Mouse (Mus musculus): ENCODE results near the gene Lrrc27.

Gene Lrrc27

DNA sequence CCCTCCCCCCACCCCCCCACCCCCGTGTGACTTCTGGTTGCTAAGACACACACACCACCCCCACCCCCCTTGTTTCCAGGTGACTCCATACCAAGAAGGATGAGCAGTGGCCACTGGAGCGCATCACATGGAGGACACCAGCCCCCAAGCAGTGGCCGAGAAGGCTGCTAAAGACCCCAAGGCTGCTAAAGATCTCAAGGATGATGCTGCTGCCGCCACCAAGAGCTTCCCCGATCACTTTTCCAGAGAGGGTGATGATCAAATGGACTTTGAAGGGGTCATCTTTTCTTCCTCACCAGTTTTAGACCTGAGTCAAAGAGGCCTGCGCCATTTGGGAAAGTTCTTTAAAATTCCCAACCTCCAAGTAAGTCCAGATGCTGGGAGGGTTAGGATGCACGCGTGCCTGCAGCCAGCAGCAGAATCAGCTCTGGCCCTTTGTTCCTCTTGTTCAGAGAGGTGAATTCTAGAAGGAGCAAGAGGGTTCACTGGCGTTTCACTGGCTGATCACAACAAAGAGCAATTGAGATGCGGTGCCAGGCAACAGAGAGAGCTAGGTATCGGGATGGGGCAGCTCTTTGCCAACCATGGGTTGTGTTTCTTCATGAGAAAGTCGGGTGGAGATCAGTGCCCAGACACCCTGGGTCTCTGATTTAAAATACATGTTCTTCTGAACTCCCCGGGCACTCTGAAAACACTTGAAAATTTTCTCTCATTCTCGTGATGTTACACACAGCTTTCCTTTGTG, 2.0 kb downstream of the Lrrc27 start:
- no peak for DNase-seq (ENCODE audit: low read depth, low spot score)

DNA sequence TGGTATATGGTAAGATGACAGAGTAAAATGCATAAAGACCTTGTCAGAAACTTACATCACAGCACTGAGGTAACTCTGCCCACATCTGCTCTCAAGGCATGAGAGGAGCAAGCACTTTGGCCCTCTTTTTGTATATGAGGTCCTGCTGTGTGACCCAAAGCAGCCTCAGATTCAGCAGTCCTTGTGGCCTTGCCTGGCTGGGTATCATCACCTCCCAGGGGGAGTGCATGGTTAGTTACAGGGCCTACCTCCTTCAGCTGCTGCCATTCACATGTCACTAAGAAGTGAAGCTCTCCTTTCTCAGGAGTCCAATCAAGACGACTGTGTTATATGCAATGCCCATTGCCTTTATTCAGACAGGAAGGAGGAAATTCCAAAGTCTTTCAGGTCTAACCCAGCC, 2.7 kb downstream of the Lrrc27 start:
- DNase-seq (ENCODE audit: low read depth, low spot score), result no peak

DNA sequence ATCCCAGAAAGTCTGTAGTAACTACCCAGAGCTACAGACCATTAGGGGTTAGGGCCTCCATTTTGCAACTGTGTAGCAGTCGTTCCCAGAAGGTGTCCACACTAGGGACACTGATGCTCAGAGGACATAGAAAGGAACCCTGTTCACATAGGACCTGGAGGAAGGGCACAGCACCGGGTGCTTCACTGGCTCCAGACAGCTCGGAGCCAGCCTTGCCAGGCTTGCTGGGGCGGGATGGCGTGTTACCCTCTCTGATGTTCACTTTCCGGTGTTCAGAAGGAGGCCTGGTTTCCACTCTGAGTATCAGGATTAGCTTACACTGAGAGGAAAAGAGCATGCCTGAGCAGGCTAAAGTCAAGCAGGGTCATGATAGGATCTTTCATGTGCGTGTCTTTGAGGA, 3.2 kb downstream of the Lrrc27 start:
- no peak for DNase-seq (ENCODE audit: low read depth, low spot score)

DNA sequence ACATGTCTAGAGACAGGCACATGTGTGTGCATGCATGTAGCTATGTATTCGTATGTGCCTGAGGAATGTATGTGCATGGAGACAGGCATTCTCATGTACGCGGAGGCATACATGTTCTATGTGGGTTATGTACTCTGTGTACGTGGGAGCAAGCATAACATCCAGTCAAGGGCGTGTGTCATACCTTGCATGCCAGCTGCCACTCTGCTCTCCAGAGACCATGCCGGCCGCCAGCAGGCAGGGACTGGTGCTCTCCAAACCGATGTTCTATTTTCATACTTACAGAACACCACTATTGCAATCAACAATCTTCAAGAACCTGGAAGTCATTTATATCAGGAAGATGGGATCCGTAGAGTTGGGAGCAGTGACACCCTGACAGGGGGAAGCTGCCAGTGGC, 3.7 kb downstream of the Lrrc27 start:
- no peak for DNase-seq (ENCODE audit: low read depth, low spot score)

DNA sequence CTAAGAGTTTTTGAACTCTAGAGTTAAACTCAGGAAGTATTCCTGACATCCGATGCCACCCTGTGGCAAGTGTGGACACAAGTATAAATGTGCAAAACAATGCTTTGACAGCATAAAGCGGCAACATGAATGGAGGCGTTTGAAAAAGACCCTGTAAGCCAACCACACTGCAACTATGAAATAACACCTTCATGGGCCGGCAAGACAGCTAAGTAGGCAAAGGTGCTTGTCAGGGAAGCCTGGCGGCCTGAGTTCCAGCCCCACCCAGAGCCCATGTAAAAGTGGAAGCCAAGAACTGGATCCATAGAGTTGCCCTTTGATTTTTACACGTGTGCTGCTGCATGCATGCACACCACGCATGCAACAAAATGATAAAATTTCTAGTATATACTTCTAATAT, 4.3 kb downstream of the Lrrc27 start:
- no peak for DNase-seq (ENCODE audit: low read depth, low spot score)

DNA sequence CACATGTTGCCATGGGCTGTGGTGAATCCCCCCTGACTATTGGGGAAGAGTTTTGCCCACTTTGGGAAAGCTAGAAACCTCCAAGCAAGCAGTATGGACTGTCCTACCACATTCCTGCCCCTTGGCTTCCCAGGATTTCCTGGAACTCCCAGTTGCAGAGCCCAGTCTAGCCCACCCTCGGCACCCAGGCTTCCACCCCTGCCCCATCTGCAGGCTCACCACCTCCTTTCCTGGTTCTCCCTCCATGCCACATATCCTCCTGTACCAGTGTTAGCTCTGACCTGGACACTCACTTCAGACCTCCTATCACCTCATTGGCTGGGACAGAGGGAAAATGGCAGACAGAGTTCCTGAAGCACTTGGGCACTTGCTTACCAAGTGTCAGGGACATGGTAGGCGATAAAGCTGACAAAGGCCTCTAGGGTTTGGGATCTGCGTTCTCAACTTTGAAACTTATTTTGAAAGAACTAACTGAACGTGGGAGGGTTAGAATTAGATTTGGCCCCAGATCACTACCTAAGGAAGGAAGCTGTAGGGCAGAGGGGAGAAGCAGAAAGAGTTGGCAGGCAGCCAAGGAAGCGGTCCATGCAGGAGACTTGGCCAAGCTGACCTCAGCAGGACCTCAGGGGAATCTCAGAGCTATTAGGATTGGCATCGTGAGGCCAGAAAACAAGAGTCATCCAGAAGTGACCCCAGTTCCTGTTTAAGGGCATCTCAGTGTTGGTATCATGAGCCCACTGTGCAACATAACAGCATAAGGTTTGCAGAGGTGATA, 6.0 kb downstream of the Lrrc27 start:
- DNase-seq (ENCODE audit: low read depth, low spot score), result no peak

DNA sequence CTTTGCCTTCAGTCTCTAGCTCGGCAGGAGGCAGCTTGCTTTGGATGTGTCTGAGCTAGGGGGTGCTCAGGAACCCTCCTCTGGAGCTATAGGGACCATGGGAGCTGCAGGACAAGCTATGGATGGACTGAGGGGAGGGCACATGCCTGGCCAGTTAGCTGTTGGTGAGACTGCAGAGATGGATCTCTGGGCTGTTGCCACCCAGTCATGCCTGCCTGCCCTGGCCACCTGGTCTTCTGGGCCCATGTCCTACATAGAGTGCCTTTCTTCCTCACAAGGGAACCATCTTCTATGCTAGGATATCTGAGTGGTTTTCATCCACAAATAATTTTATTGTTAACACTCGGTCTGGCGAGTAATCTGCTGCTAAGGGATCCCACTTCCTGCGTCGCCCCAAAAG, 6.7 kb downstream of the Lrrc27 start:
- no peak for DNase-seq (ENCODE audit: low read depth, low spot score)

DNA sequence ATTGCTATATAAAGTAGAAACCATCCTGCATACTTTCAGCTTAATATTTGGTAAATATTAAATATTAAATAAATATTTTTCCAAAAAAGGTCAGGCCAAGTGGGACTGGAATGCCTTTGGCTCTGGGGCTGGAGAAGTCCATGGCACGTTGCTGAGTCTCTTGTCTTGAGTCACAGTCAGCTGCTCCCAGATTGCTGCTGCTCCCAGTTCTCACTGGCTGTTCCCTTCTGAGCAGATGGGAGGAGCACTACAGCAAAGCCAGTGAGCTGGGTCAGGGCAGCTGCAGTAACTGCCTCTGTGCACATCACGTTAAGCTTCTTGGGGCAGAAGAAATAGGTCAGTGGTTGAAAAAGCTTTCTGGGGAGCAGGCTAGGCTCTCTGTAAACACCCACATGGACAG, 7.5 kb downstream of the Lrrc27 start:
- no peak for DNase-seq (ENCODE audit: low read depth, low spot score)

DNA sequence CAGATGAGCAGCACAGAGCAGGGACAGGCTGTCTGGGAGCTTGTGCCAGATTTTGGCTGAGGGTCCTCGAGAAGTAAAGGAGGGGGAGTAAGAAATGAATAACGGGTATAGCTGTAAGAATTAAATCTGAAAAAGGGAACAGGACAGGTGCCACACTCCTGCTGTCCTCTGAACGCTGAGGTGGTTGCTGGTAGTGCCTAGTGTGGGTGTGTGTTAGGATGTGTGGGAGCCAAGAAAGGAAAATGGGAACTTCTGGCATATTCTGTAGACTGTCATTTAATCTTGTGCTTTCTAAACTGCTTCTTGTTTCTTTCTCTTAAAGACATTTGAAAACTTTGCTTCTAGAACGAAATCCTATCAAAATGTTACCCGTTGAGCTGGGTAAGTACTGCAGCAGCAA, 8.3 kb downstream of the Lrrc27 start:
- DNase-seq (ENCODE audit: low read depth, low spot score), result no peak

DNA sequence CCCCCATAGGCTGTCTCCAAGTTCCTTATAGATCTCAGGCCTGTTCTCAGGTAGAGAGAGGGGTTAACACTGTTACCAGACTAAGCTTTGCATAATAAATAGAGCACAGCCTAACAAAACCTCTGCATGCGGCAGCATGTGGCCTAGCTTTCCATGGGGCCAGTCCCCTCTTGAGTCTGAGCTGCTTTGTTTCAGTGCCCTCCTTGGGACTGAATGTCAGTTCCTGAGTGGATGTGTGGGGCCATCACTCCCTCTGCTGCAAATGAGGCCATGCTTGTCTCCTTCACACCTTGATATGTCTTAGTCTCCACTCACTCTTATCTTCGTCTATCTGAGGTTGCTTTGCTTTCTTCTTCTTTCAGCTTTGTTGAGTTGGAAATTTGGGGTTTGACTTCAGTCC, 9.1 kb downstream of the Lrrc27 start:
- no peak for DNase-seq (ENCODE audit: low read depth, low spot score)

DNA sequence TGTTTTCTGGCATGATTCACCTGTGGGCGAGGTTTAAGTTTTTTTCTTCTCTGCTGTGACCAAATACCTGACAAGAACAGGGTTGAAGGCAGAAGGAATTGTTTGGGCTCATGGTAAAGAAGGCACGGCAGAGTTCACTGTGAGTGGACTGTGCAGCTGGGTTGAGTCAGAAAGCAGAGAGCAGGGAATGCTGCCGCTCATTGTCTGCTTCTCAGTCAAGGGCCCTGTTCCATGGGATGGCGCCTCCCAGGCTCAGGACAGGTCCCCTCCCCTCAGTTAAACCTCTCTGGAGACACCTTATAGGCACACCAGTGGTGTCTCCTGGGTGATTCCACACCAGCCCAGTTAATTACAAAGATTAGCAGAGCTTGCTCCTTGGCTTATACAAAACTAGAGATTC, 9.6 kb downstream of the Lrrc27 start:
- DNase-seq (ENCODE audit: low read depth, low spot score), result no peak

DNA sequence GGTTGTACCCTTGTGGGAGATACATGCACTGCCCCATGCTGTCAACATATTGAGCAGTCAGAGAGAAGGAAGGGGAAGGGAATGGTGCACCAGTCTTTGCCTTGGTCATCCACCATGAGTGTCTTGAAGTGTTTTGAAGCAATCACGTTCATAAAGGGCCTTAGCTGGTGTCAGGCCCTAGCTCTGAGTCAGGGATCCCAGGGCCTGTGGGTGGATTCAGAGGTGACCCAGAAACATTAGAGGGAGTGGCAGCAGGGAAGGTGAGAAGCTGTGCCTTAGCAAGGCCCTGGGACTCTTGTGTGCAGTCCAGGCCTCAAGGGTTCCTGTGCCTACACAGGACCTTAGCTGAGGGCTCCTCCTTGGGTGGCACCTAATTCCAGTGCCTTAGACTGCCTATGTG, 11.3 kb downstream of the Lrrc27 start:
- DNase-seq (ENCODE audit: low read depth, low spot score), result no peak

DNA sequence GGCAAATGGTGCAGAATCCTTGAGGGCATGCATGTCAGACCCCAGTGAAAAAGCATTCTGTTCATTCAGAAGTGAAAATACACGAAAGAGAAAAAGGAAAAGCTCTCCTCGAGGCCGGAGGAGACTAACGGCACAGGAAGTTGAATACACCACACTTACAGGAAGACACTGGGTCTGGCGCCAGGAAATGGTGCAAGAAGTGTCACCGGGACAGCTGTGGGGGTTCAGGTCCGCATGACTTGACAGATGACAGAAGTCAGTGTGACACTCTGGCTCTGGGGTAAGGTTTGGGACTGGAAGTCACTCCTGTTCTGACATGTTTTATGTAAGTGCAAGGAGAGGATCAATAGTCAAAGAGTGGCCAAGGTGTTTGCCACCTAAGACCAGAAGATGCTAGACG, 11.9 kb downstream of the Lrrc27 start:
- DNase-seq (ENCODE audit: low read depth, low spot score), result peak; percentile 67

DNA sequence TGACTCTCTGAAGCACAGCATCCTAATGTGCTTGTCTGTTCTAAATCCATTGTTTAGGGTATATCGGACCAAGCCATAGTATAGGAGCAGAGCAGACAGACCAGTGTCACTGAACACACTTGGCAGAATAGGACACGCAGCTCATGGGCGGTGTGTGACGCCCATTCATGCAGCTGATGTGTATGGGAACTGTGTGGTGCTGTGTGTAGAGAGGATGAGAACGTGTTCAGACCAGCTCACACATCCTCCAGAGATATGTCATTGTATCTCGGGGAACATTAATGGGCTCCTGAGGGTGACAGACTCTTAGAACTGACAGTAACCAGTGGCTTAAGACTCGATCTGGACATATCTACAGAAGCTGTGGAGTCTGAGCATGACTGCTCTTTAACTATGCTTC, 13.6 kb downstream of the Lrrc27 start:
- DNase-seq (ENCODE audit: low read depth, low spot score), result no peak

DNA sequence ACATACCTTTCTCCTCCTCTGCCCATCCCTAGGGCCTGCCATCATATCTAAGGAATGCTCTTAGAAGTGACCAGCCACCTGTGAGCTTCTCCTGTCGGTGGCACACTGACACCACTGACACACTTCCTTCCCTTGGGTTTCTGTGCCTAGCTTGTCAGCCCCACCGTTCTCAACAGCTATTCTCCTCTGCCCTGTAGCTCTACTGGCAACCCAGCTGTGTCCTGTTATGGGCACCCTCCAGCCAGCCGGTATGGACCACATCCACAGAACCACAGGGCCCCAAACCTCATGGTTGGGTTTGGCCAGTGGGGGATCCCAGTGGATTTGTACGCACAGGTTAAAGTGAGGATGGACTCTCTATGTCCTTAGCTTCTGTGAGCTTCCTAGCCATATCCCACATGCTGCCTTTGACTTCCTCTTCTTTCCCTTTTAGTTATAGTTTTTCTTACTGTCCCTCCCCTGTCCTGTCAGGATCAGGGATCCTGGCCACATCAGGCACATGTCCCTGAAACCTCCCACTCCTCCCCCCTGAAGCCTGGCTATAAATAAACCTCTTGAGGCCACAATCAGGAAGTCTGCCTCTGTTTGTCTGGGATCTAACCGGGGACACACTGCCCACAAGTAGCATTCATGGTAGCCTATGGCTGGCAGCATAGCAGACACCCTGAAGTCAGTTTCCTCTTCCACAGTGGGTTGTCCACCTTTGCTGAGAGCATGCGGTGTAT, 15.8 kb downstream of the Lrrc27 start:
- no peak for DNase-seq (ENCODE audit: low read depth, low spot score)

DNA sequence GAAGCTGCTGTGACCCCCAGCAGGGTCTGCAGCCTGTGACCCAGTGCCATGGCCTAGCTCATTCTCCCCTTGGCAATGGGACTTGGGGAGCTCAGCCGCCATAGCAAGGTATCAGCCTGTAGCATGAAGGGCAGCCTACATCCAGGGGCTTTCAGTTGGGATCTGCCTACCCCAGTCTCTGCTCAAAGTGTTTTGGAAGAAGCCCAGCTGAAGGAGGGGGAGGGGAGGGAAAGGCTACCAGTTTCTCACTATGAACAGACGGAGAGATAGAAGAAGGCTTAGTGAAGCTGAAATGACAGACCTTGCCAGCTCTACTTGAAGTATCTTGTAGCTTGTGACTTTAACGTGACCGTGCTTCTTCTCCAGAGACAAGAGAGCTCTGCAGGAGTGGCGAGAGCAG, 17.0 kb downstream of the Lrrc27 start:
- DNase-seq (ENCODE audit: low read depth, low spot score), result no peak

DNA sequence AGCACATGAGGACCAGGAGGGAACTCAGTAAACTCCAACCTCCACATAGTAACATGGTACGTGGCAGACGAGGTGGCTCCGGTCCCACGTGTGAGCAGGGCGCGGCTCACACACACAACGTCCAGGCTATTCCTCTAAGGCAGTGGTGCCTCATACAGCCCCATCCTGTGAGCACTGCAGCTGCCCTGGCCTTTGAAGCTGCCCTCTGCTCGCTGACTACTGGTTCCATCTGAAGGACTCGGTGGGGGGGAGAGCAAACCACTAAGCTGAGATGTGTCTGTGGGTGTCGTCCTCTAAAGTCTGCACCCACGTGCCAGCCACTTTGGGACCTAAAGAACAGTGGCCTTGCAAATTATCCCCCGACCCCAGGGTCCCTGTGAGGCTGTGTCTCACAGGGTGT, 17.5 kb downstream of the Lrrc27 start:
- no peak for DNase-seq (ENCODE audit: low read depth, low spot score)

DNA sequence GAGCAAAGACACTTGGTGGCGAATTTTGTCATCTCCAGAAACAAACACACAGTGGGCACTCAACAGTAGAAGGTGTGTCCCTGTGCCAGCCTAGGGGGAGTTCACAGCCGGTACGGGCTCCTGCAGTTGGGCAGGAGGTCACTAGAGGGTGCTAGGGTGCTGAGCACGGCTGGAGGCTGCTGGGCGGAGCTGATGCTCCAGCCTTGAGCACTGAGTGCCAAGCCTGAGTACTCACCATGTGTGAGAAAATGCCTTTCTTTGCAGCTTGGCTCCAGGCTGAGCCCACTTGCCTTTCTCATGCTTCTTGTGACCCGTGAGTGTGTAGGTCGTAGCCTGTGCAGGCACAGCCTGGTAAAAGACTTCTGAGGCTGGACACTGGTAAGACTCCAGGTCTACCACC, 20.9 kb downstream of the Lrrc27 start:
- DNase-seq (ENCODE audit: low read depth, low spot score), result peak; percentile 91

DNA sequence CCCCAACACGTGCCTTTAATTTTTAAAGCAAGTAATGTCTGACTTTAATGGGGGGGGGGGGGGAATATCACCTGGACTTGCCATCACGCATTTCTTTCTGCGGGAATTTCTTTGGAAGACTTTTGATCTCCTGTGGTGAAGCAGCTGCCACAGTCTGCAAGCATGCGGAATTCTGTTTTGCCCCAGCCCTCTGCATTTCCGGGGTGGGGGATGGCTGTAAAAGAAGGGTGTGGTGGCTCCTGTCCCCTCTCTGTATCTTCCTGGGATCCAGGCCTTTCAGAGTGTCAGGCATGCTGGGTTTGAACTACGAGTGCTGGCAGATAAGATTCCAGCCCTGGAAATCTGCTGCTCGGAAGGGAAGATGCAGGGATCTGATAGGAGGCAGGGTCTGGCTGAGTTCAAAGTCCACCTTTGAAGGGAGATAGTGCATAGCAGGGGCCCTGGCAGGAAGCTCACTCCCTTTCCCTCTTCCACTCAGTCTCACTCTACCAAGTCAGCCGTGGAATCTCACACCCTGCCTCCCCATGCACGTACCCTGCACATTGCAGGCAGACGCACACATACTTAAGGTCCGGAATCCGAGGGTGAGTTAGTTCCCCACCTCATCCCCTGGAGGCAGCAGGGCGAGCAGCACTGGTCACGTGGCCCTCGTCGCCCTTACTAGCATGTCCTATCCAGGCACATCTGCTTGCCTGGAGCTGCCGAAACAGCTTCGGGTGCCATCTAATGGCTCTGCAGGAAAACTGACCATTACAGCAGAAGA, 21.8 kb downstream of the Lrrc27 start:
- no peak for DNase-seq (ENCODE audit: low read depth, low spot score)

DNA sequence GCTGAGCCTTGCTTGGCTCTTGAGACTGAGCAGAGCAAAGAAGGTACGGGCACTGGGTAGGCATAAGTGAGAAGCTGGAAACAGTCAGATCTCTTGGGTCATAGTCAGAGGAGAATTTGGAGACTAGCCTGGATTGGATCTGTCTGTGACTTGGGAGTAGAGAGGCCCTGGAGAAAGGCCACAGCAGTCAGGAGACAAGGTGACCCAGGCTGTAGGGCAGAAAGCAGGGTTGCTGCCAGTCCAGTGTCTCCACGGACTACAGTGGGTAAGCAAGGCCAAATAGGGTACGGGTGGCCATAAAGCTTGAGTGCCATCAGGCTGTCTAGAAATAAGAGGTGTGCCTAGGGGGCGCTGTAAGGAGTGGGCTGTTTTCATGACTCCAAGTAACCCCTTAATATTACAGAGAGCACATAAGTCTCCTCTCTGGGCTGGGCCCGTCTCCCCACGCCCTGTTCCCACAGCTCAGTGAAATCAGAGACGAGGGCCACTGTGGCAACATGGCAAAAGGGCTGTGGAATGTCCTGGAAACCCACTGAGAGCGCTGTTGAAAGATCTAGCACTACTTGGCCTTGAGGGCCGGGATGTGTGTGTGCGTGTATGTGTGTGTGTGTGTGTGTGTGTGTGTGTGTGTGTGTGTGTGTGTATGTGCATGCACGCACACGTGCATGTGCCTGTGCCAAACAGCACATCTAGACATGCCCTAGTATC, 23.0 kb downstream of the Lrrc27 start:
- peak; percentile 37 for DNase-seq (ENCODE audit: low read depth, low spot score)

DNA sequence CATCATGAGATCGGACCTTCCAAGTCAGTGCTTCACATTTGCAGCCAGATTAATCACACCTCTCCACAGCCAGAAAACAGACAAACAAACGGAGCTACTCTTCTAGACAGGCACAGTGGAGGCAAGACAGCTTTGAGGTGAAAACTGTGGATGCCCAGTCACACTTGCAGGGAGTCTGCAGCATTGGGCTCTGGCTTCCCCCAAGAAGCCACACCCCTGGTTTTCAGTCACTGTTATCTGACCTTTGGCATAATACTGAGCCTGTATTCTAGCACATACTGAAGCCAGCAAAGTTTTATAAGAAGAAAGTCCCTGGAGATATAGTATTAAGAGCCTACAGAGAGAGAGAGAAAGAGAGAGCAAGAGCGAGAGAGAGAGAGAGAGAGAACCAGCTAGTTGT, 26.6 kb downstream of the Lrrc27 start:
- DNase-seq (ENCODE audit: low read depth, low spot score), result no peak

Data from CD4-positive, CD25-positive, alpha-beta regulatory T cell, adult 2 months (primary cell).